Mouse (Mus musculus) B cell, adult 2 months (primary cell): ENCODE data around the gene Fxyd7.

Experiments used
- DNase-seq, 2 experiments: peaks; one replicate each; pipeline ENCODE4 v3.0.0; 2022

The Fxyd7 gene

DNA sequence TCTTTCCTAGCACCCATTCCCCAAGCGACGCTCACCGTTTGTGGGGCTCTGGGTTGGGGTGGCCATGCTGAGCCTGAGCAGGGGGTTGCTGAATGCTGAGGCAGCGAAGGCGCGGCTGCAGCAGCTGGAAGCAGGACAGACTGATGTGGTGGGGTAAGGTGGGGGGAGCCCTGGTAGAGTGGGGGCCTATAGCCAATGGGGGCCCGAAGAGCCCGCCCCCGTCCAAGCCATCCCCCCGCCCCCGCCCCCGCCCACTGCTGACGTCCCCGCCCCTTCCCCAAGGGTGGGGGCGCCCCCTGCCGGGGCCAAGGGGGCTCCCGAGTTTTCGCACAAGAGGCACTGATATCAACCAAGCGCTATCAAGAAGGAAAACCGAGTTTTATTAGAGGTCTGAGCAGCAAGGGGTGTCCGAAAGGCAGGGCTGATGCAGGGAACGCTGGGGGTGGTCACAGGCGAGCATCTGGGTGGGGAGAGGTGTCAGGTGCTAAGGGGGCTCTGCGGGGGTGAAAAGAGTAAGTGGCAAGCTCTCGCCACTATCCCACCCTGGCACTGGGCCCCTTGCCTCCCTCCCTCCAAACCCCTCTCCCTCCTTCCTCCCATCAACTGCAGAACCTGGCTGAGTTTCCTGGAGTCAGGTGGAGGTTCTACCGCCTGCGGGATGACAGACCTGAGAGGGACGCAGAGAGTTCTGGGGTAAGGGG is at the start of gene Fxyd7:
Gene Fxyd7 (minus strand): TSS at position 147 of the 701 bp plus-strand sequence.
- DNase-seq, result no peak

DNA sequence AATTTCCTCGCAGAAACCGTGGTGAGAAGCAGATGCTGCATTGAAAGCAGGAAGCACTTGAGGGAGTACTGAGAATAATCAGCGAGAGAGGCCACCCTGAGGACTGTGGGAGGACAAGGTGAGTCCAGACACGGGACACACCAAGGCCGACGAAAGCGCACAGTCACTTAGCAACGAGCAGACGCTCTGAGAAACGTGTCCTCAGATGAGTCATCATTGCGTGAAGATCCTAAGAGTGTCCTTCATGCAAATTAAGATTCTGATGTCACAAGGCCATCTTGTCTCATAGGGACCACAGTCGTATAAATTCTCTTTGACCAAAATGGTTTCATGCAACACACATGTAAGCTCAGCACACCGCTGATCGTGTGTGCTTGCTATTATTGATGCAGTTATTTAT is 49.5 kb upstream of the Fxyd7 start:
- DNase-seq, result no peak

DNA sequence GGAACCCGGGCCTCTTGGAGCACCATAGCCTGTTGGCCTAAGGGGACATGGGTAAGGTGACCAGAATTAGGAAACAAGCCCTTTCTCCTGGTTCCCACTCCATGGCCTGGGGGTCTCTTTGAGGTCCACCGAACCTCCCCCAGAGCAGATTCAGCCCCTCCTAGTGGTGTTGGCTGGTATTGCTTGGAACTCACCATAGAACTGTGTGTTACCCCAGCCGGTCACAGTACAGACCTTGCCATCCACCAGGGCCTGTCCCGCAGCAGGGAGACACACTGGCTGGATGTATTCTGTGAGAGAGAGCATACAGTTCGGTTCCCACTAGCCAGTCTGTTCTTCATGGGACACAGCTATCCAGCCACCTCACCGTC is 48.3 kb upstream of the Fxyd7 start:
- DNase-seq, result peak; percentile 20 to 32

DNA sequence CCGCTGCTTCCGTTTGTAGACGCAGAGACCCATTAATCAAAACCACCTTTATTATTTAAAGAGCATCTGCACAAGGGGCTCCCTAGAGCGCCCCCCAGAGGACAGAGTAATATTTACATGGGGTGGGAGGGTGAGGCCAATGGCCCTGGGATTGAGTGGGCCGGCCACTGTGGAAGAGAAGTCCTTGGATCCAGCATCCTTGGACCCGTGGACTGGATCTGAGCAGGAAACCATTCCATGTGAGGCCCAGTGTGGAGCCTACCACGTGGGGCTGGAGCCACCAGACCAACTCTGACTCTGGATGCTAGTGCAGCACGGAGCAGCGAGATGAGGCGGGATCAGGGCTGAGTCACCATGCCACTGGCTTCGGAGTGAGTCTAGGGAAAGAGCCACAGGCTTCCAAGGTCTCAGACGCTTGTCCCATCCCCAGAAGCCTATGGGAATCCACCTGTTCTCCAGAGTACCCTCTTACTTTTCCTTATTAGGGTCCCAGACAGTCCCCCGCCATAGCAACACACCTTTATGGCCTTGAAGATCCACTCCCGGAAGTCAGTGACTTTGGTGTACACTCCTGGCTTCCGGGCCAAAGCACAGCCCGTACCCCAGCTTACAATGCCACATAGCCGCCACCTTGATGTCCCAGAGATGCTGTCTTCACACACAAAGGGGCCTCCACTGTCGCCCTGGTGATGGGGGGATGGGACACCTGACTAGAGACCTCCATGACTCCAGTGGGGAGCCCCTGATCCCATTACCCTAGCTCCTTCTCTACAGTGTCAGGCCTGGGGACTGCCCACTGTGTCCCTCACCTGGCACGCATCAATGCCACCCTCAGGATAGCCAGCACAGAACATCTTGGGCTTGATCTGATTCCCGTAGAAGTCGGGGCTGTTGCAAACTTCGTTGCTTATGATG is 47.7 kb upstream of the Fxyd7 start:
- peak; percentile 58 to 64 for DNase-seq

DNA sequence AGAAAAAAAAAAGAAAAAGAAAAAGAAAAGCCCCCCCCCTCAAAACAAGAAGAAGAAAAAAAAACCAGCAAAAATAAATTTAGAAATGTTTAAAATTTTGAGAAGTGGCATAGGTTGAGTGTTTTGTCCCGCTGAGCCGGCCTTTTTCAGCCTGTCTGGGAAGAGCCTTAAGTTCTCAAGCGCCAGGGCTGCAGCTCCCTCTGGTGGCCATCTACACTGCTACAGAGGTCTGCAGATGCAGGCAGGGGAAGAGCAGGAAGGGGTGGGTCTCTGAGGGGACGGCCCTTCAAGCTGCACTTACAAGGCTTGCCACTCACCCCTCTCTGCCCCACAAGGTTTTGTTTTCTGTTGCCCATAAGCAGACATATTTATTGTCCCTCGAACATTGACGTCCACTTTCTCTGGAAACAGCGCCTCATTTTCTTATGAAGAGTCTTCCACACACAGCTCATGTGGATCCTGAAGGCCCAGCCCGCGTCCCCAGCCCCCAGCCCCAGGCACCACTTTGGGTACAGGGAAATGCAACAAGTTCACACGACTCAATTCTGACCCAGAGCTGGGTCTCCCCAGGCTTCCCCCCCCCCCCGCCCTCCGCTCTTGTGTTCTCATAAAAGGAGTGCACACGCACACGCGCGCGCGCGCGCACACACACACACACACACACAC is 46.4 kb upstream of the Fxyd7 start:
- peak; percentile 89 to 91 for DNase-seq

DNA sequence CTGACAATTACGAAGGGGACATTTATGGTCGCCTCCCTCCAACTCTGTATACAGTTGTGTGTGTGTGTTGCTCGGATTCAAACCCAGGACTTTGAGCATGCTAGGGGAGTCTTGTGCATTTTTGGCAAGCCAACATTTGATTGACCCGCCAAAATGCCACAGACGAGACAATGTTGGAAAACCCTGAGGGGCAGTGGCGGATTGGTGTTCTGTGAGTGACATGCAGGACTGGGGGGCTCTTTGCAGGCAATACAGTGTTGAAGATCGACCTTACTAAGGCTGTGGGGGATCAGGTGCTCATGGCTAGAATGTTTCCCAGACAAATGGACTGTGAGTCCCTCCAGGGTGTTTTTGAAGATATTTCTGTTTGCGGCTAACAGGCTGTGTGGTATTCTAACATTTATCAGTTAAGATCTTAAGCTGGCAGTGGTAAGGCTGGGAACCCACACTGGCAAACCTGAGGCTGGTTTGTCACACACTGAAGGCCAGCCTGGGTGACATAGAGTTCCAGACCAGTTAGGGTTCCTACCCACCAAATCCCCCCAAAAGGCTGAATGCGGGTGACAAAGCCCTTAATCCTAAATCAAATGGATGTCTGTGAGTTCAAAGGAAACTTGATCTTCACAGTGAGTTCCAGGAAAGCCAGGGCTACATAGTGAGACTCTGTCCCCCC is 45.8 kb upstream of the Fxyd7 start:
- DNase-seq, result no peak

DNA sequence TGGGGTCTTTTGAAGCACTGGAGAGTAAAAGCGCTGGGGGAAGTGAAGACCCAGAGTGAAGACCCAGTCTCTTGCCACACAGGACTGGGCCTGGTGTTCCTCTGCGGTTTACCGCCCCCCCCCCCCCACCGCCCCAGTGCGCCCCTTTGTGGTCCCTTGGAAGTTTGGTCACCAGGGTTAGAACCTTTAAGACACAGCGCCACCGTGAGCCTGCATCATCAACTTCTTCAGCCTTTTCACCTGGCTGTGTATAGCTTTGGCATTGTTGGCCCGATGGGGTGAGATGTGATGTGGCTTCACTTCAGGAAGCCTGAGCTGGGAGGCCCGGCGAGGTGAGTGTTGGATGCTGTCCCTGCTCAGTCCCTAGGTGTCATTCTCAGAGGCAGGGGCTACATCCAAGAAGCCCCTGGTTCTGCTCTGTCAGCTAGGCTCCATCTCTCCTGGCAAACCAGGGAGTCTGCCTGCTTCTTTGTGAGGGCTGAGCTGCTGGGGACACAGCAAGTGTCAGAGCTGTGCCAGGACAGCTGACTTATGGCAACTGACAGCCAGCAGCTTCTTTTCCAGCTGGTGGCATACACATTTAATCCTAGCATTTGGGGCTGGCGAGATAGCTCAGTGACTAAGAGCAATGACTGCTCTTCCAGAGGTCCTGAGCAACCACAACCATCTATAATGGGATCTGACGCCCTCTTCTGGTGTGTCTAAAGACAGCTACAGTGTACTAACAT is 43.7 kb upstream of the Fxyd7 start:
- peak; percentile 23 to 34 for DNase-seq

DNA sequence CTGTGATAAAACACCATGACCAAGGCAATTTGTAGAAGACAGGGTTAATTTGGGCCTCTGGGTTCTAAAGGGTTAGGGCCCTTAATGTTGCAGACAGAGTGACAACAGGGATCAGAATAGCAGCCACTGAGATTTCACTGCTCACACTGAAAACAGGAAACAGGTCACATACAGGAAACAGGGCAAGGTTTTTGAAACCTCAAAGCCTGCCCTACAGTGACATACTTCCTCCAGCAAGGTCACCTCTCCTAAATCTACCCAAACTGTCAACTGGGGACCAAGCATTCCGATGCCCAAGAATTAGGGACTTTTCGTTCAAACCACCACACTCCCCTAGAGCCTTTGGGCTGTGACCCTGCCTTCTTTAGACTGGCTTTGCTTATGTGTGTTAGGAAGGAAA is 38.5 kb upstream of the Fxyd7 start:
- peak; percentile 49 to 58 for DNase-seq

DNA sequence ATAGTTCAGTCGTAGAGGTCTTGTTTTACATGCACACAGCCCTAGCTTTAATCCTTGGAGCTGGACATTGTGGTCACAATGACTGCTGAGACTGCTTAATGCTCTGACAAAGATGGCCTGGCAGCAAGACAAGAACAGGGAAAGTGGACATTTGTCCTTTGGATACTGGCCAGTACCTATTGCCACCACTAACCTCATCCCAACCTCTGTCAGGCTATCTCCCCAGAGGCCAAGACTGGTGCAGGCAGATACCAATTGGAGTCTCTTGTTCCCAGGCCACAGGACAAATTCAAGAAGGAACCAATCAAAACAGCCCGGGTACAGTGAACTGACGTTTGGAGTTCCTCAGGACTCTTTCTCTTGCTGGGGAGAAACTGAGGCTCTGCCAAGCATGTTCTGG is 36.9 kb upstream of the Fxyd7 start:
- no peak for DNase-seq

DNA sequence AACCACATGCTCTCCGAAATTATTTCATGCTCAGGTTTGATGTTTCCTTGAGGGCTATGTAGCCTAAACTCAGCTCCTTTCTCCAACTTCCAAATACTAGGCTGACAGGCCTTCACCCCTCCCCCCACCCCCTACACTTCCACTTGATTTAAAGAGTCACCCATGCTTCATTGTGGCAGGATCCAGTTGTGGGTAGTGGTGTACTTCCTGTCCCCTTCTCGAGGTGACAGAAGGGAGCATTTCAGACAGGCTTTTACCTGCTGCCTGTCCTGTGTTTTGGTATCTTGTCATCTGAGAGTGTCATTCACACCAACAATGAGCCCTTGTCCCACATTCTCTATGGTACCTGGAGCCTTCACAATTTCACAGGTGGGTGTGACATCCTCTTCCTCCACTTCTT is 36.0 kb upstream of the Fxyd7 start:
- DNase-seq, result no peak

DNA sequence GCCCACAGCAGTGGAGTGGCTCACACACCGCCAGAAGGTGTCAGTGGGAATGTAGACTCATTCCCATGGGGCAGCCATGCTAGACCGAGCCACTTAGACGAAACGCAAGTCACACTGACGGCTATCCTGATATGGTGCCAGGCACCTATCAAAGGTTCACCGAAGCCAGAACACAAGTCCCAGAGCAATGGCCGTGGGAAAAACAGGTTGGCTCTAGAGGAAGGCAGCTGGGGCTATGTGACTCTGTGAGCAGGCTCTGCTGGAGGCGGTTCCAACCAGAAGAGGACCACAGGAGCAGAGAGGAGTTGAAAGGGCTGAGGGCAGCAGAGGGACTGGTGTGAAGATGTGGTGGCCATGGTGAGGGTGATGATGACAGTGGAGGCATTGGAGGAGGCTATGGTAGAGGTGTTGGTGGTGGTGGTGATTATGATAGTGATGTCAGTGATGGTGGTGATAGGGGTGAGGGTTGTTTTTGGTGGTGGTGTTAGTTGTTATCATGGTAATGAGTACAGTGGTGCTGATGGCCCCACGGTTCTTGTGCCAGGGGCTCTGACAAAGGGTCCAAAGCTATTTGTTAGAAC is 35.0 kb upstream of the Fxyd7 start:
- DNase-seq, result no peak

DNA sequence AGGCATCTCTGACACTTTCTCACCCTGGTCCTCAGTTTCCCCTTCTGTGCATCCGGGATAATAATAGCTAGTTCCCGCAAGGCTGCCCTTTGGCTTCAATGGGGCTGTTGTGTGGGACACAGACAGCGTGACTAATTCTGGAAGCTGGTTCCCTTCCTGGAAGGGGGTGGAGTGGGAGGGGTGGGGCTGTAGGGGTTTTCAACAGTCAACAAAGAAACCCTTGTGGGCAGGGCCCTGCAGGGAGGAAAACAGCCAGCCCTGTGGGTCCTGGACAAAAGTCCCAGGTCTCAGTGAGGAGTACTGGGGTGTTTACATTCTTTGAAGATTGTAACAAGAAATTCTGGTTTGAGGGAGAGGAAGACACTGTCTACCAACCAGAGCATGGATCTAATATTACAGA is 33.9 kb upstream of the Fxyd7 start:
- no peak for DNase-seq

DNA sequence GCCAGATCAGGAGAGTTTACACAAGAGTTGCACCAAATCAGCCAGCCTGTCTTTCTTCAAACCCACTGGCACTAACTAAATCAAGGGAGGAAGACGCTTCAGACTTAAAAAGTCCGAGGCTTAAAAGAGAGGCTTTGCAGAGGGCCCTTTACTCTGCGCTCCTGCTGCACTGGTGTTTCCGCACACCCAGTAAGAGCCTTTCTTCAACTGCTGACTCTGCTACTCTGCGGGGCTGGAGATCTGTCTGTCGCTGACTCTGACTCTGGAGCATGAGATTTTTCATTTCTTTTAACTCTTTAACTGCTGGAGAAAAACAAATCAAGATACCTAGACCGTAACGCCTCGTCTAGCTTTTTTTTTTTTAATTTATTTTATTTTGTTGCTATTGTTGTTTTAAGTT is 32.9 kb upstream of the Fxyd7 start:
- DNase-seq, result no peak

DNA sequence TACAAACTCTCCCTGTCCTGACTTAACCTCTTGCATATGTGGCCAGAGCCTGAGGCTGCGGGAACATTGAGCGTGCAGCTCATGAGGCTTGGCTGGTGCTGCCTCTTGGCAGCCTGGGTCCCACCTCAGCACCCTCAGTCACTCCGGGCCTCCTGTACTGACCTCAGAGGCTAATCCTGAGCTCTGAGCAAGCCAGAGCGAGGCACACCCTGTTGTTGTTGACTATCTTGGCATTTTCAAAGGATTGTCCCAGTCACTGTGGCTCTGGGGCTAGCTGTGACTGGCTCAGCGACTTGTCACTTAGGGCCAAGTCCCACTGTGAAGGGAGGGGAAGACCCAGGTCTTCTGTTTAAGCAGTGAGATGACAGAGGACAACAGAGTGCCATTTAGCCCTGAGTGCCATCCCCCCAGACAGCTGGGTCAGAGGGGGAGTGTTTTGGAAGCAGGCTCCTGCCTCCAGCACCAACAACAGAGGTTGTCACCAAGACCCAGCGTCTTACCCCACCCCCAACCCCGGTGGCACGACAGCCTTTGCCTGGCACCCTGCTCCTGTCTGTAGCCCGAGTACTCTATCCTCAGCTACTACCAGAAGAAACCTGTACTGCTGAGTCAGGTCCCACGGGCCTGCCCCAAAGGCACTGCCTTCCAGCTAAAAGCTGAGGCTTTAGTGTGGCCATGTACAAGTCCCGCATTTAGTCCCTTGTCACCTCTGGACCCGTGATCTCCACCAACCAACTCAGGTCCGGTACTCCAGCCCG is 31.7 kb upstream of the Fxyd7 start:
- DNase-seq, result no peak

DNA sequence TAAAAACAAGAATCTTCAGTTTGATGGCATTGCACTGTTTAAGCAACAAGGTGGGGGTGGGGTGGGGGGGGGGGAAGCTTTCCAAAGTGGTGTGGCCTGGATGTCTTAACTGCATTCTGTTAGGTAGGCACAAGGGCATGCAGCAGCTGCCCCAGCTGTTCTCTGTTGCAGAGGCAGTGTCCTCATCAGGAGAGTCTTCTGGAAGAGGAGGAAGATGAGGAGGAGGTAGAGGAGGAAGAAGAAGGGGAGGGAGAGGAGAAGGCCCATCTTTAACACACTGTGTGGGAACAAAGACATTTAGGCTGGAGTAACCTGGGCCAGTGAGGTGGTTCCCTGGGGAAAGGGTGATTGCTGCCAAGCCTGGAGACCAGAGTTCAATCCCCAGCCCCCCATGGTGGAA is 30.8 kb upstream of the Fxyd7 start:
- DNase-seq, result no peak

DNA sequence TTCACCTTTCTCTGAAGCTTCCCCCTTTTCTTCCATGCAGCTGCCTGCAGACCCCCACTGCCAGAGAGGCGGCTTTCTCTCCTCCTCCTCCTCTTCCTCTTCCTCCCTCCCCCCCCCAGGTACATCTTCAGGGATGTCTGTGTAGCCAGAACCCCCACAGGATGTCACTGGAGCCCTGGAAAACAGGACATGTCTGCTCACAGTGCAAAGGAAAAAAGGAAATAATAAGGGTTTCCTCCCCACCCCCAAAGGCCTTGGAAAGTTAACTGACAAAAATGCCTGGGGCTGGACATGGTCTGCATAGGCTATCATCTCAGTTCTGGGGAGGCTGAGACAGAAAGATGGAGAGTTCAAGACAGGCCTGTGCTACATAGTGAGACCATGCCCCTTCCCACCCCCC is 29.8 kb upstream of the Fxyd7 start:
- DNase-seq, result no peak

DNA sequence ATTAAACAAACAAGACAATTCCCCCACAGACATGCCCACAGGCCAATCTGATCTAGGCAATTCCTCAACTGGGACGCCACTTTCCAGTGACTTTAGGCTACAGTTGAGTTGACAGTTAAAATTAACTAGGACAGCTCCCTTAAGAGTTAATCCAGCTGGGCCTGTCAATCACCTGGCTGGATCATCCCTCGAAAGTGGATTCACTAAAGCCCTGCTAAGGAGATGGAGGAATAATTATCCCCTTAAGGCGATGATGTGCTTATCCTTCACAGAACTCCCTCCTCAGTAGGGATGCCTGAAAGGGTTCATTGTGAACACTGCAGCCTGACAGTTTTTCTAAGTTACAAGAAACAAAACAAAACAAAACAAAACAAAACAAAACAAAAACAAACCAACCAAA is 29.3 kb upstream of the Fxyd7 start:
- DNase-seq, result no peak

DNA sequence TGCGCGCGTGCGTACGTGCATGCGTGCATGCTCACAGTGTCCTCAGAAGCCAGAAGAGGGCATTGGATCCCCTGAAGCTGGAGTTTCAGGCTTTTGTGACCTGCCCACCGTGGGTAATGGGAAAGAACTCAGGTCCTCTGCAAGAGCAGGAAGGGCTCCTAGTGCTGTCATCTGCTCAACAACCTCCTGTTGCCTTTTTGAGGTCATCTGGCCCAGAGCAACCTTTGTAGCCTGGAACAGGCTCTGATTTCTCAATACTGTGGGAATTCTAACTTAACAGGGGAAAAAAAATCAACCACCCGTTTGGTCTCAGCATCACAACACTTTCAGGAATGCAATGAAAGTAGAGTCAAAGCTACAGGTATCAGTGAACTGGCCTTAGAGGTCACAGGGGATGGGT is 28.4 kb upstream of the Fxyd7 start:
- no peak for DNase-seq

DNA sequence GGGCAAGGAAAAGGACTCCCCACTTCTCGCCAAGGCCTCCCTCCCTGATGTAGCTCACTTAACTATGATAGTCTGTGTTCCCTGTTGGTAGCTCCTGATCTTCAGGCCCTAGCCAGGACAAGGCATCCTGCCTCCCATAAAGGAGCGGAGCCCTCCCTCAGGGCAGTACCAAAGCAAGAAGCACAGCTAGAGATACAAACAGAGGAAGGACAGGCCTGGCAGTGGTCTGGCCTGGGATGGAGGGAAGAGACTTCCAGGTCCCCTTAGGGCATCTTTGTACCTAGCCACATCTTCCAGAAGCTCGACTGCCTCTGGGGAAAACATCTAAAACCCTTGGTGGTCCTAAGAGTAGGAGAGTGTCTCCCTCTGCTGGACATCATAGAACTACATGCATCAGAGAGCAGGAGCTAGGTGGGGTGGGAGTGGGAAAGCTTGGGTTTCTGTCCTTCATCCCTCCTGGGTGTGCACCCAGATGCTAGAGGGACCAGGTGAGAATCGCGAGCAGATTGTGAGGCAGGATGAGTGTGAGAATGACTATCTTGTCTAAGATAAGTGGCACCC is 26.7 kb upstream of the Fxyd7 start:
- peak; percentile 51 to 52 for DNase-seq

DNA sequence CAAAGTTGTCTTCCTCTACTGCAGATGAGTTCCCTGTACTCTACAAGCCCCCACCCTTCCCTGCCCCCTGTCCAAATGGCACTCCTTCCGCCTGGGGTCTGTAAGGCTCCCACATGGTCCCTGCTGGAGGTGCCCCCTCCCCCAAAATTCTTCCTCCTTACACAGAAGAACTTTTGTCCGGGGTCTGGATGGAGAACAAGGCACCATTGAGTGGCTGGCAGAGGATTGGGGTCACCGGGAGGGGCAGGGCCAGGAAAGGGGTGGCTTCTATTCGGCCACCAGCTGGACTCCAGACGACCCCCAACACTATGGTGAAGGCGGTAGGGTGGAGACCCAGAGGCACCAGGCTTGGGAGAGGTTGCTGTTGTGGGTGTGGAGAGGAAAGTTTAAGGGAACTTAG is 26.2 kb upstream of the Fxyd7 start:
- DNase-seq, result no peak

DNA sequence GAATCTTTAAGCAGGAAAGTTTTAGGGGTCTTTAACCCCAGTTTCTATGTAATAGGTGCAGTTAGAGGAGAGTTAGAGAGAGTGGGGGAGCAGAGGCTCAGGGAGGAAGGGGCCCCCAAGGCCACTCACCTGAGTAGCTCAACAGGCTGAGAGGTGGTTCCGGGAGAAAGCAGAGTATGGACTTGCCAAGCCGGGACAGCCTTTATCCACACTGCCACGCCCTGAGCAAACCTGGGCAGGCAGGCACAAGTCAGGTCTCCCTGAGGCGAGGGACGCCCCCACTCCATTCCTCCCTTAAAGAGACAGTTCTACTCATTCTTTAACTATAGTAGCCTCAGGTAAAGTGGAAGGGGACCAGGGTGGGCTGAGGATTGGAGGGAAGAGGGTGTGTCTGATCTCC is 25.2 kb upstream of the Fxyd7 start, which contains the start of gene Fxyd3:
Gene Fxyd3 (minus strand): TSS at position 213 of the 400 bp plus-strand sequence.
- DNase-seq, result no peak
